Mouse (Mus musculus): Measurements from ENCODE around the gene Ccnb1ip1. TPM values are rescaled to one million over a fixed set of nuclear protein-coding genes. Genes with fewer than 3 reads are reported as not detected.

Ccnb1ip1 gene
- polyA plus RNA-seq, 1 experiment from 2014 or later, result not detected

GRCm38 (mm10) chr14:50795965-50796364 is 11.6 kb downstream of the Ccnb1ip1 start:
- Histone ChIP-seq H3K4me1 (ENCODE audit: control insufficient read depth, insufficient read depth, low read length) (no peaks in the 10 kb centered on the region), H3K9me3 (replicated peaks; ENCODE audit: control insufficient read depth, low read length) (no peaks in the 10 kb centered on the region), H3K9ac (ENCODE audit: low read depth, low read length) (no peak overlapping the region), H3K4me2 (no peak overlapping the region), H3K36me3 (ENCODE audit: control insufficient read depth, insufficient read depth, low read length) (no peaks in the 10 kb centered on the region), H3K27ac (ENCODE audit: low read depth, low read length) (no peak overlapping the region), H3K4me3 (ENCODE audit: low read depth, low read length) (no peak overlapping the region), H3K27me3 (ENCODE audit: control insufficient read depth, insufficient read depth, low read length) (no peaks in the 10 kb centered on the region)
- 77% methylated on average over 4 of the region's 4 CpGs for WGBS (ENCODE audit: insufficient replicate concordance)
- ATAC-seq (replicated peaks; ENCODE audit: insufficient number of reproducible peaks, low FRiP score, low TSS enrichment), result no peak

GRCm38 (mm10) chr14:50795261-50795935 is 12.1 kb downstream of the Ccnb1ip1 start:
- ATAC-seq (replicated peaks; ENCODE audit: insufficient number of reproducible peaks, low FRiP score, low TSS enrichment), result no peak
- Histone ChIP-seq H3K9ac (ENCODE audit: low read depth, low read length) (no peak overlapping the region), H3K4me3 (ENCODE audit: low read depth, low read length) (no peak overlapping the region), H3K36me3 (ENCODE audit: control insufficient read depth, insufficient read depth, low read length) (no peaks in the 10 kb centered on the region), H3K4me1 (ENCODE audit: control insufficient read depth, insufficient read depth, low read length) (no peaks in the 10 kb centered on the region), H3K27ac (ENCODE audit: low read depth, low read length) (no peak overlapping the region), H3K9me3 (replicated peaks; ENCODE audit: control insufficient read depth, low read length) (no peaks in the 10 kb centered on the region), H3K27me3 (ENCODE audit: control insufficient read depth, insufficient read depth, low read length) (no peaks in the 10 kb centered on the region), H3K4me2 (no peak overlapping the region)
- WGBS (ENCODE audit: insufficient replicate concordance), result 86% methylated on average over 24 of the region's 24 CpGs

- Histone ChIP-seq H3K27ac (ENCODE audit: low read depth, low read length) (no peak overlapping the region), H3K36me3 (ENCODE audit: control insufficient read depth, insufficient read depth, low read length) (no peaks in the 10 kb centered on the region), H3K9me3 (replicated peaks; ENCODE audit: control insufficient read depth, low read length) (no peaks in the 10 kb centered on the region), H3K27me3 (ENCODE audit: control insufficient read depth, insufficient read depth, low read length) (no peaks in the 10 kb centered on the region), H3K9ac (ENCODE audit: low read depth, low read length) (no peak overlapping the region), H3K4me3 (ENCODE audit: low read depth, low read length) (no peak overlapping the region), H3K4me1 (ENCODE audit: control insufficient read depth, insufficient read depth, low read length) (0 out of 2 replicates have a peak, but pooled peaks cover 2% of the 10 kb centered on the region), H3K4me2 (no peak overlapping the region)
- ATAC-seq (replicated peaks; ENCODE audit: insufficient number of reproducible peaks, low FRiP score, low TSS enrichment), result no peak
- 9% methylated on average over 2 of the region's 2 CpGs for WGBS (ENCODE audit: insufficient replicate concordance)
Measured at GRCm38 (mm10) chr14:50788157-50788556, 19.4 kb downstream of the Ccnb1ip1 start.

- Histone ChIP-seq H3K27ac (ENCODE audit: low read depth, low read length) (0 out of 2 replicates have a peak within 1 kb of the TSS, but pooled peaks have one; percentile 22), H3K9me3 (replicated peaks; ENCODE audit: control insufficient read depth, low read length) (no peaks in the 10 kb centered on the region), H3K4me2 (peak within 1 kb of the TSS; percentile 63), H3K36me3 (ENCODE audit: control insufficient read depth, insufficient read depth, low read length) (peaks cover 6% of the 10 kb centered on the region; the same call in 1 of the 2 replicates), H3K4me1 (ENCODE audit: control insufficient read depth, insufficient read depth, low read length) (0 out of 2 replicates have a peak, but pooled peaks cover 2% of the 10 kb centered on the region), H3K27me3 (ENCODE audit: control insufficient read depth, insufficient read depth, low read length) (no peaks in the 10 kb centered on the region), H3K4me3 (ENCODE audit: low read depth, low read length) (peak within 1 kb of the TSS; percentile 88), H3K9ac (ENCODE audit: low read depth, low read length) (peak within 1 kb of the TSS; percentile 83)
- ATAC-seq (replicated peaks; ENCODE audit: insufficient number of reproducible peaks, low FRiP score, low TSS enrichment), result peak; percentile 90
- WGBS (ENCODE audit: insufficient replicate concordance), result under 1% methylated on average over 21 of the region's 21 CpGs
Measured at GRCm38 (mm10) chr14:50785251-50785637, 22.3 kb downstream of the Ccnb1ip1 start, which contains the start of gene Ttc5. TSS of gene Ttc5 (minus strand) at chr14:50785519.

- 0 out of 2 replicates have a peak overlapping the region, but pooled peaks have one; percentile 22 for H3K27ac ChIP-seq (ENCODE audit: low read depth, low read length)
- H3K27me3 ChIP-seq (ENCODE audit: control insufficient read depth, insufficient read depth, low read length), result no peaks in the 10 kb centered on the region
- peaks cover 6% of the 10 kb centered on the region; the same call in 1 of the 2 replicates for H3K36me3 ChIP-seq (ENCODE audit: control insufficient read depth, insufficient read depth, low read length)
- 0 out of 2 replicates have a peak, but pooled peaks cover 2% of the 10 kb centered on the region for H3K4me1 ChIP-seq (ENCODE audit: control insufficient read depth, insufficient read depth, low read length)
- peak overlapping the region; percentile 83 for H3K9ac ChIP-seq (ENCODE audit: low read depth, low read length)
- H3K9me3 ChIP-seq (replicated peaks; ENCODE audit: control insufficient read depth, low read length), result no peaks in the 10 kb centered on the region
- WGBS (ENCODE audit: insufficient replicate concordance), result 23% methylated on average over 16 of the region's 16 CpGs
- H3K4me2 ChIP-seq, result peak overlapping the region; percentile 63
- no peak for ATAC-seq (replicated peaks; ENCODE audit: insufficient number of reproducible peaks, low FRiP score, low TSS enrichment)
- peak overlapping the region; percentile 88 for H3K4me3 ChIP-seq (ENCODE audit: low read depth, low read length)
Measured at GRCm38 (mm10) chr14:50784391-50785250, 22.9 kb downstream of the Ccnb1ip1 start.

GRCm38 (mm10) chr14:50782166-50782565 is 25.4 kb downstream of the Ccnb1ip1 start:
- Histone ChIP-seq H3K9me3 (replicated peaks; ENCODE audit: control insufficient read depth, low read length) (no peaks in the 10 kb centered on the region), H3K4me1 (ENCODE audit: control insufficient read depth, insufficient read depth, low read length) (0 out of 2 replicates have a peak, but pooled peaks cover 2% of the 10 kb centered on the region), H3K4me3 (ENCODE audit: low read depth, low read length) (no peak overlapping the region), H3K9ac (ENCODE audit: low read depth, low read length) (no peak overlapping the region), H3K27me3 (ENCODE audit: control insufficient read depth, insufficient read depth, low read length) (no peaks in the 10 kb centered on the region), H3K27ac (ENCODE audit: low read depth, low read length) (no peak overlapping the region), H3K4me2 (no peak overlapping the region), H3K36me3 (ENCODE audit: control insufficient read depth, insufficient read depth, low read length) (peaks cover 10% of the 10 kb centered on the region; the same call in 1 of the 2 replicates)
- 92% methylated on average over 3 of the region's 3 CpGs for WGBS (ENCODE audit: insufficient replicate concordance)
- no peak for ATAC-seq (replicated peaks; ENCODE audit: insufficient number of reproducible peaks, low FRiP score, low TSS enrichment)

GRCm38 (mm10) chr14:50771342-50771741 is 36.2 kb downstream of the Ccnb1ip1 start:
- no peaks in the 10 kb centered on the region for H3K27me3 ChIP-seq (ENCODE audit: control insufficient read depth, insufficient read depth, low read length)
- H3K36me3 ChIP-seq (ENCODE audit: control insufficient read depth, insufficient read depth, low read length), result peaks cover 33% of the 10 kb centered on the region
- no peaks in the 10 kb centered on the region for H3K4me1 ChIP-seq (ENCODE audit: control insufficient read depth, insufficient read depth, low read length)
- no peak for ATAC-seq (replicated peaks; ENCODE audit: insufficient number of reproducible peaks, low FRiP score, low TSS enrichment)
- H3K9ac ChIP-seq (ENCODE audit: low read depth, low read length), result no peak overlapping the region
- no peaks in the 10 kb centered on the region for H3K9me3 ChIP-seq (replicated peaks; ENCODE audit: control insufficient read depth, low read length)
- no peak overlapping the region for H3K4me3 ChIP-seq (ENCODE audit: low read depth, low read length)
- H3K4me2 ChIP-seq, result no peak overlapping the region
- H3K27ac ChIP-seq (ENCODE audit: low read depth, low read length), result no peak overlapping the region
- 67% methylated on average over 2 of the region's 2 CpGs for WGBS (ENCODE audit: insufficient replicate concordance)

GRCm38 (mm10) chr14:50765736-50766135 is 41.8 kb downstream of the Ccnb1ip1 start:
- Histone ChIP-seq H3K27me3 (ENCODE audit: control insufficient read depth, insufficient read depth, low read length) (no peaks in the 10 kb centered on the region), H3K4me2 (no peak overlapping the region), H3K9ac (ENCODE audit: low read depth, low read length) (no peak overlapping the region), H3K27ac (ENCODE audit: low read depth, low read length) (no peak overlapping the region), H3K4me1 (ENCODE audit: control insufficient read depth, insufficient read depth, low read length) (no peaks in the 10 kb centered on the region), H3K4me3 (ENCODE audit: low read depth, low read length) (no peak overlapping the region), H3K36me3 (ENCODE audit: control insufficient read depth, insufficient read depth, low read length) (peaks cover 15% of the 10 kb centered on the region), H3K9me3 (replicated peaks; ENCODE audit: control insufficient read depth, low read length) (no peaks in the 10 kb centered on the region)
- WGBS (ENCODE audit: insufficient replicate concordance), result 94% methylated on average over 6 of the region's 6 CpGs
- ATAC-seq (replicated peaks; ENCODE audit: insufficient number of reproducible peaks, low FRiP score, low TSS enrichment), result no peak
